Mouse (Mus musculus) megakaryocyte progenitor cell, adult 5-6 weeks (primary cell): ENCODE measurements at regions not wholly inside any gene's neighbourhood (a gene's known extent, or its start where the extent isn't known, plus 50 kb on each side); places are given as distances from the start of the nearest gene placed in this dataset.
A peak's percentile ranks its signal among the peaks of the same experiment; 100 is the strongest.

Experiments used
- ATAC-seq: replicated peaks from 2 replicates; pipeline ENCODE4 v1.8.0; 2016; ENCODE audit warnings: mild to moderate bottlenecking, moderate TSS enrichment, inconsistent platforms; ENCODE audit not compliant: poor library complexity

DNA sequence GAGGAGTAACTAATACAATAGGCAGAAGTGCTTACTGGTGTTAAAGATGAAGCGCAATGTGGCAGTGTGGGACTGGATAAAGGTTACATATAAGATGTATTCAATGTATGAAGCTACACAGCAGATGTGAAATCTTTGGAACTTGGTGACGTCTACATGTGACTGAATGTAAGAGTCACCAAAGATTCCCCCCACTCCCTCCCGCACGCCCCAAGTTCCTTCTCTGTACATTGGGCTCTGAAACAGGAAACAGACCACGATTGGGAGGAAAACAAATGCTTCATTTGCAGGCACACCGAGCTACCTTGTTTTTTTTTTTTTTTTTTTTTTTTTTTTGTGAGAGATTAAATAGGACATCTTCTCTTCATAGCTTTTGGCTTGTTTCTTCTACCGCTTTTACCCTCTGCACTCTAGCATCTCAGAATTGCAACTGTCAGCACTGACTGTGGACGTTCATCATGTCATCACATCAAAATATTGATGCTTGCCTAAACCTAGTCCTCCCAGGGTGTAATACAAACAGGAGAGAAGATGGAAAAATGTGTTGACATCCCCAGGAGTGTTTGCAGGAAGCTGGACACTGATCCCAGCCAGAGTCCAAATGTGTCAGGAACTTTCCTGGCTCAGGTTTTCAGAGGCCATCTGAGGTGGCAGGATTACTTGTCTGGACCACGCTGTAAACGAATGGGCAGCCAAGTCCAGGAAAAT, 208.0 kb upstream of the Ccdc122 start:
- ATAC-seq: peak; percentile 50; the same call in 1 of the 2 replicates

DNA sequence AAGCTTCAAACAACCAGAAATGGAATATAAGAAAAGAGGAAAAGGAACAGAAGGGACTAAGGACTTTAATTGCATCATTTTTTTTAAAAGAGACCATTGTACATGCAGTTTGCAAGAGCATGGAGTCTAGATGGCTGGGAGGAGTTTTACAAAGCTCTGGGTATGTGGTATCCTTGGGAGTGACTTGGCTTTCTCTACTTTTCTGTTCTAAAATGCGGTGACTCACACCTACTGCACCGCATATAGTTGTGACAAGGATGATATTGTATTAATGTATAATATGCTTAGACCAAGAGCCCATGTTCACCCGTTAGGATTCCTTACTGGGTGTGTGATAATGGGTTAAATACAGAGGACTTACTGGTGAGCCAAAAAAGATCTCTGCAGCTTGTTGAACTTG, 212.5 kb upstream of the Ccdc122 start:
- no peak for ATAC-seq

DNA sequence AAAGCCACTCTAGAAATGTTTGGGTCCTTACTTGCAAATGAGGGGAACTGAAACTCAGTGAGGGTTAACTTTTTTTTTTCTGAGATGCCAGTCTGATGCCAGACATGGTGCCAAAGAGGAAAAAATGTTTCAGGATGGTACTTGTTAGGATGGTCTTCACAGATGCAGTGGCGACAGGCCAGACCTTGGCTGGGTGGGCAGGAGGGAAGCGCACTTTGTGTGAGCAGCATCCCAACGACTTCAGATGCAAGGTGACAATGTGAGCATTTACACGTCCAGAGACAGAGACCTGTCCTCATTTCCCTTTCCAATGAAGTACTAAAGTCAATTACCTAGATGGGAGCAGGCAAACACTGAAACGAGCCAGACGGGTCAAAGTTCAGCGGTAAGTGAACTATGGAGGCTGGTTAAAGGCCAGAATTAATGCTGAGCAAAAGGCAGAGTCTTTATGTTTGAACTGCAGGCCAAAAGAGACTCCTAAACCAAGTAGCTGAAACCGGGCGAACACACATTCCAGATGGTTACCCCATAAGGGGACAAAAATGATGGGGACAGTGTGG, 213.7 kb upstream of the Ccdc122 start:
- no peak for ATAC-seq

DNA sequence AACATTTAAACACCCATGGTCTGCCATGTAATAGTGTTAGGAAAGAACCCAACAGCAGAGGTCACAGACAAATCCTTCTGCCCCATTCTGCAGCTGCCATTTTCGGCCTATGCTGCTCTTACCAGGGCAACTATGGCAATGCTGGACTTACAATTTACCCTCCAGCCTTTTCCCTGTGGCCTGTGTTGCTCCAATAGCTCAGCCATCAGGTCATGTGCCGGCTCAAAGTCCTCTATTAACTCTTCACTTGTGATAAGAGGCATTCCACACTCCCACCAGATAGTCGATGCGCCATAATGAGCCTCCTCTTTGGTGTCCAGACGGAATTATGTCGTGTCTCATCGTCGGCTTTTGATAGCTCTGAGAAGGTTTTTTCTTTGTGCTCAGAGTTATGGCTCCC, 214.7 kb upstream of the Ccdc122 start:
- ATAC-seq: no peak

DNA sequence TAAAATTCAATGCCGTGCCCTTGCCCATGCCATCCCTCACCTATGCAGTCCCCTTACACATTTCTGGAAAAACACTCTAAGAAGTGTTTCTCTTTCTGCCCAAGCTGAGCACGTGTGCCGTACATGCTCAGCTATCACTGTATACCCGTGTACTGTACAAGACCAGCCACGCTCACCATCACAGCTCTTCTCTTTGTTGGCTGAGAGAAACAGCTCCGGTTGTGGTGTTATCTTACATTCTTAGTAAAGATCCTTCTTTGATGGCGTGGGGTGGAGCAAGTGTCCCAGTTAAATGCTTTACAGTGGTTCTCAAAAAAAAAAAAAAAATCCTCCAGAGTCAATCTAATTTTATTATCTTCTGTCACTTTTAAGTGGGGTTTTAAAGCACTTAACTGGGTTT, 215.1 kb upstream of the Ccdc122 start:
- no peak for ATAC-seq

DNA sequence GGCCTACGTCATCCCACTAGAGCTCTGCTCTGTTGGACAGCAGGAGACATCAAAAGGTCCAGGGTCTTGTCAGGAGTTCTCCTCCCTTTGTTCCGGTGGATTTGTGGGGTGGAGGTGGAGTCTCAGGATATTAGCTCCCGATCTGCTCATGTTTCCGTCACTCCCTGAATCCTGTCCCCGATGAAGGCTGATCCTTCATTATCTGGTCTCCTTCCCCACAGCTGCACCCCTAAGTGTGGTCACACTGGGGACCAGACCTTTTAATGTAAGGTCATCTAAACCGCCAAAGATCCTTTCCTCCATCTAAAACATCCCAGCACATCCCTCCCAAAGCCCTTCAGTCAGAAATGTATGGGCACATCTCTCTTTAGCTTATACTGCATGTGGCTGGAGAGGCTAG, 215.6 kb upstream of the Ccdc122 start:
- ATAC-seq: no peak

DNA sequence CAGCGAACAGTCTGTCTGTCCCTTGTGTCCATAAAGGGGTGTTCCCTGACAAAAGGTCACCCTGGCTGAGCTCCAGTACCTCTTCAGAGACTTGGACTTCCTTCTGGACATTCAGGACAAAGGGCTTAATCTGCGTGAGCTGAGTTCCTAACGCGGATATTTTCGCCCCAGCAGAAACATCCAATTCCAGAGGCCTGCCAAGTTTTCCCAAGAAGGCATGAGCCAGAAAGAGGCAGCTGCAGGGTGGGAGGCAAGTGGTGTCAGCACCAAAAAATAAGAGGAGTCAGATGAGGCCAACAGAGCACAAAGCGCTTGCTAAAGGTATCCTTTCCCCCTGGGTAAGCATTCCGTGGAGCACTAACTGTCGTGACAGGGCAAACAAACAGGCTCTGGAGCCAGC, 216.9 kb upstream of the Ccdc122 start:
- no peak for ATAC-seq

DNA sequence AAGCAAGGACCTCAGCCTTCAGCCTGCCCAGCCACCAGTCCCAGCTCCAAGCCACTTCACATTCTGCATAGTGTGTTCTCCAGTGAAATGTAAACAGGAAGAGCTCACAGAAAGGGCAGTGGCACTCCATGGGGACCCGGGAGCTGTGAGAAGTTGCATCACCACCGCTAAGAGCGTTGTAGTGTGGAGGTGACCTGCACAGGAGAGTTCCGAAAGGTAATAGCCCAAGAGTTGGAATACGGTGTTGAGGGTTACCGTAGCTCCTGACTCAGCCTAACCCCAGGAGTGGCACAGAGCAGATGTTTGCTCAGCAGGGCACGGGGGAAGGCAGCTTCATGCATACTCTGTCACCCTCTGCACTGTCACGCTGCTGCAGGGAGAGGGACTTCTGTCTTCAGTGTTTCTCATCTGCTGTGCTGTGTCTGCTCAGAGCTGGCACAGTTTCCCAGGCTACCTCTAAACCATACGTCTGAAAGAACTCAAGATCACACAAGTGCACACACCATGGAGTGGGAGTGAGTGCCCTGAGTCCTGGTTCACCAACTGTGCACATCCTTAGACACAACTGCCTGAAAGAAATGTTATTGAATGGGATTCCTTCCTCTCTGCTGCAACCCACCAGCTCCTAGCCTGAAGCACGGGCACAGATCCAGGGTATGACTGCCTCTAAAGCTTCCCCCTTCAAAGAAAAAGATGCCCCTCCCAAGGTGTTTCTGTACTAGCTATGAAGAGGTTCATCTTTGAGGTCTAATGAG, 218.1 kb upstream of the Ccdc122 start:
- ATAC-seq: peak; percentile 63; the same call in 1 of the 2 replicates

DNA sequence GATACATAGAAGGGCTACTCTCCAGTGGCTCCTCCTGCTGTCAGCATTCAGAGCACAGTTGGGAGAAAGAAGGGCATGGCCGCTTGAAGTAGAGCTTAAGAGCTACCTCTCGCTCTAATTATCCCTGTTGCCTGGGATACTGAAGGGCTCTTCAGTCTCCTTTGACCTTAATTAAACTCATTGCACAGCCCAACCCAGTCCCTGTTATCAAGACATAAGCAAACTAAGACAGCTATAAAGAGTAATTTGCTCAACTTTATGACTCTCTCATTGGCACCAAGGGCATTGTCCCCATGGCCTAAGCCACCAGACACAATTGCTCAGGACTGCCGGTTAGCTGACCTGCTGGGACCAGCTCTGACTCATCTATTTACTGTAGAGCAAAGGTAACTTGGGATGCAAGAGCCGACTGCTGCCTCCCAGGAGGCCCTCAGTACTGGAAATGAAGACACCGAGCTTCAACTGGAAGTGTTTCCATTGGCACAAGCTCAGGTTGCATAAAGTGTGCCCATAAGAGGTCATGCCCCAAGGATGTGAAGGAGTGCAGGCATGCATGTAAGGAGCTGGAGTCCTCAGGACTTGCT, 219.3 kb upstream of the Ccdc122 start:
- no peak for ATAC-seq

DNA sequence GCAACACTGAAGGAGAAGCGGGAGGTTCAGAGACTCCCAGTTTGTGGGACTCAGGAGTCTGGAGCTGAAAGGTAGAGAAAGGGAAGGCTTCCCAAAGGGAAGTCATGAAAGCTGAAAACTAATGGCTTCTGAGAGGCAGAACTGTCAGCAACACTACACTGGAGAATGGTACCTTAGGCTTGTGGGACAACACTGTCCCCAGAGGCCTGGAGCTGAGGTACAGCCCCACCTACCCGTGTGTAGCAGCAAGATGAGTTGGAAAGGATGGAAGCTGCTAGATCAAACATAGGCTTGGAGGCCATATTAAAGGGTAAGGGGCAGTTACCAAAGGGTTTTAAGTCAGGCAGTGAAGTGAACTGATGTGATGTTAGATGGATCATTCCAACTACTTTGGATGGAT, 219.9 kb upstream of the Ccdc122 start:
- ATAC-seq: no peak

DNA sequence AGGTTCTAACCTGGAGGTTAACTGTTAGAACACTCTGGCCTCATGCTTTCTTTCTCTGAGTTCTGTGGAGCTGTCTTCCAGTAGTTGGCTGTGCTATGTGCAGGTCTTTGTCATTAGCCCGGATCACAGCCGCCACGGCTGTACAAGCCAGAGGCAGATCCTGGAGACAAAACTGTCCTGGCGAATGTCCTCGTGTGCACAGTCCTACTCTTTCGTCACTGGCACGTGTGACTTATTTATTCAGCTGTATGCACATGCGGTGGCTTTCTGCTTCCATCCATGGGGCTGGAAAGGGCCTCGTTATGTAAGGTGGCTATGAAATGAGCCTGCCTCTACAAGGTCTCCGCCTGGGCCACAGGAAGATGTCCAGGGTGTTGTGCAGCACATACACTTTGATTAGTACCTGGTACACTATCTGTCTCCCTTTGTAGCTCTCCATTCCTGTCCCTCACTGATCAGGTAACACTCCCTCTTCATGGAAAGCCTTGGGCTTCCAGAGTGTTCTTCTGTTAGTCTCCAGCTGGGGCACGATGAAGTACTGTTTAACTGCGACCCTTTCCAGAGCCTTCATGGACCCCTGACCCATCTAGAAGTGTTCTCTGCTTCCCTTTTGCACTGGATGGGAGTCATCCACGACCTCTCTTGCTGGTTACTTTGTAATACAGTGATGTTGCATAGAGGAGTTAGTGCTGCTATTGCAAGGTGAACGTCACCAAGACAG, 224.3 kb upstream of the Ccdc122 start:
- ATAC-seq: no peak

DNA sequence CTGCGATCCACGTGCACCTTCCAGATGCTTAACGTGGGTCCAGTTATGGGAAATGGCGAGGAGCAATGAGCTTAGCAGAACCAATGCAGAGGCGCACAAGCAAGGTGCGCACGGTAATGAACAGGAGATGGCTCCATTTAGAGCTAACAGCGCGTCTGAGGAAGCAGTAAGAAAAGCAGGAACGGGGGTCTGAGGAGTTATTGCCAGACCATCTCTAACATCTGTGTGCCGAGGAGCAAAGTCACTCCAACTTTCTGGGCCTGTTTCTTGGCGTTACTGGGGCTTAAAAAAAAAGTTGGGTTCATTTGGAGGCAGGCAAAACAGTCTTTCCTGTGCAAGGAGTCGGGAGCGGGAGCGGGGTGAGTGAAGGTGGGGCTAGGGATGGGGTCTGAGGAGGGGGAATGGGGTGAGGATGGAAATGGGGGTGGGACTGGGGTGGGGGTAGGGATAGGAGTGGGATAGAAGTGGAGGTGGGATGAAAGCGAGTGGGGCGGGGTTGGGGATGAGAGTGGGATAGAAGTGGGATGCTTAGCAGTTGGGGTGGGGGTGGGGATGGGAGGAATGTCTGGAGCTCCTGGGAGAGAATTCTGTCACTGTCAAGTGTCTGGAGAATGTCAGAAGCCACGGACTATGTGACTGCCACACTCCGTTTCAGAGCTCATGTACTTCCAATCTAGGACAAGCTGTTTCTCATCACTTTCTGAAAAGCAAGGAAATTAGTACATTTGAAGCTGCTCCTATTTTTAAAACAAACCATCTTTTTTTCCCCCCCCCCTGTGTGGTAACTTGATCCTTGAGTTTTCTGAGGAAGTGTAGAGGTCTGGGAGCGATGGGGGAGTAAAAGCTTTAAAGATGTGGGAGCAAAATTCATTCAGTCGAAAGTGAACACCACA, 225.6 kb upstream of the Ccdc122 start:
- ATAC-seq: no peak

DNA sequence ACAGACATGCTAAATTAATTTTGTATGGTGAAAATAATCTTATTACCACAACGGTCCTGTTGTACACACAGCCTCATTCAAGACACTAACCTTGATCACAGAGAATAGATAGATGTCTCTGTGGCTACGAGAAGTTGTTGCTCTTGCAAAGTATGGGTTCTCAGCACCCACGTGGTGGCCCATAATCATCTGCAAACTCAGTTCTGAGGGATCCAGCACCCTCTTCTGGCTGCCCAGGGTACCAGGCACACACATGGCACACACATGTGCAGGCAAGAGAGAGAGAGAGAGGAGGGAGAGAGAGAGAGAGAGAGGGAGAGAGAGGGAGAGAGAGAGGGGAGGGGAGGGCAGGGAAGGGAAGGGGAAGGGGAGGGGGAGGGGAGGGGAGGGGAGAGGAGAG, 226.5 kb upstream of the Ccdc122 start:
- no peak for ATAC-seq

DNA sequence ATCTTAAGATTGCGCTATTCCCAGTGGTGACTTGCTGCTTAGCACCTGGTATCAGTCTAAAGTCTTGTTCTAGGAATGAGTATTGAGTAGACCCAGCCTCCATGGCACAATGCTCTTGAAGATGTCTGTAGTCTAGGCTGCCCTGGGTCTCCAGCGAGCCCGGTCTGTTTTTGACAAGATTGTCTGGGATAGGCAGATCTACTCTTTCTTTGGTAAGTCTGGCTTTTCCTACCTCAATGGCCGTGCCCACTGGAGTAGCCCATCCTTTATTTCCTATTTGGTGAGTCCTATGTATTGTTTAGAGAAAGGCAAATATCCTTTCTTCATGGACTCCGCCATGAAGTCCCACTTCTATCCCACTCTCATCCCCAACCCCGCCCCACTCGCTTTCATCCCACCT, 227.2 kb upstream of the Ccdc122 start:
- ATAC-seq: no peak

DNA sequence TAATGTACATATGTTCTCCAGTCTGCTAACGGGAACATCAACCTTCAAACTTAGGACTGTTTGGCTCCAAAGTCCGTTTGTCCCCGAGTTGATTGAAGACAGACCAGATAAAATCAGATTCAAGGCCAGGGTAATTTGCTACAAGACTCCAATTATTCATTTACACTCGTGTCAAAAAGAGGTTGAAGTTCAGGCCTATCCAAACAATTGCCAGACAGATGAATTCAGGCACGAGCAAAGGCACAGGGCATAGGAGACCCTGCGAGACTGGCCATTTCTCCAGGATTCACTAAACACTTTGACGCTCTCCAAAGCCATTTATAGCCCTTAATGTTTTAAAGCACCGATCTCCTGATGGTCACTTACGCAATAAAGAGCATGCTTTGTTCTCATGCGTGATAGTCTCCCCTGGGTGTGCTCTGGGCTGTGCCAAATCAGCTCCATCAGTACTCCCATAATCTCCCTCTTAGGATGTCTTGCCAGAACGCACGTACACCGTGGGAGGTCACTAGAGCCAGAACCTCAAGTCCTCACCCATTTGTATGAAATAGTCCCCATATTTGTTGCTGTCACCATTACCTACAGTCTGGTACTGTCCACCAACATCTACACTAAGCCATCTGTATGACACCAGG, 231.3 kb upstream of the Ccdc122 start:
- ATAC-seq: no peak

DNA sequence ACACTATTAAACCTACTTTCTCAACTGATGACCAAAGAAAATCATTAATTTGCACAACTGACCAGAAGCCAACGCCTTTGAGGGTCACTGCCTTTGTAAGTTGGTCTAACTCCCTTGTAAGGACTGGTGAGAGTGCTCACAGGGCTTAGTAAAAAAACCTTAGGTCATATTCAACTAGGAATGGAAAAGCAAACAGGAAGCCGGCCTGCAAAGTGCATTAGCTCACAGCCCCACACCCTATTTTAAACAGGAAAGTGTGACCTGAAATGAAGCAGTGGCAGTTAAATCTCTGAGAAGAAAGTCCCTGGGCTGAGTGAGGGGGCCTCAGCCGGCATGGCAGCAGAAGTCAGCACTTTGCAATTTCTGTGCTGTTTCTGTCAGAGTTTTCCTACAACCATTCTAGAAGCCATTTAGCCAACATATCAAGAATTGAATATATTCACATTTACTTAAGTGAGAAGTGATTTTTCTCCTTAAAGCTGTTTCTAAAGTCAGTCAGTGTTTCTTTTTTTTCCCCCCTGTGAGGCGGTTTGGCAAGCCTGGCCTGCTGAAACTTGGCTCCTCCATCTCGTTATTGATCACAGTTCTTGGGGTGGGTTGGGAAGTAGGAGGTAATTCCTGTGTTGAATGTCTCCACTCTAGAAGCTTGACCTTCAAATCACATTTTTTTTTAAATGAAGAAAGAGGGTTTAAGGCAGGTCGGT, 232.0 kb upstream of the Ccdc122 start:
- ATAC-seq: no peak

DNA sequence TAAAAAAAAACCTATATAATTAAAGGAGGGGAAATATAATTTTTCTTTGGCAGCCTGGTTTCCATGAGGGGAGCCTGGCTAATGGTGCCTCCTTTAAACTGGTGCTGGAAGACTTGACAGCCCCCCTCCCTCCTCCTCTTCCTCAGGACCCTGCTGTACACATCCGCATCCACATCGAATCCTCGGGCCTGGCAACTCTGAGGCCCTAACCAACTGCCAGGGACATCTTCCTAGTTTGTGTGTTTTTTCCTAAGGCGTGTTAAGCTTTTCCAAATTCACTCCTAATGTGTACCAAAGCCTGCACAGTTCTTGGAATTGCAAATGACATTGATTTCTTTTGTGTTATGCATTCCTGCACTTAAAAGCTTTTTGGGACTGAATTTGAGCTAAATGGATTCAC, 236.4 kb upstream of the Ccdc122 start:
- ATAC-seq: no peak

DNA sequence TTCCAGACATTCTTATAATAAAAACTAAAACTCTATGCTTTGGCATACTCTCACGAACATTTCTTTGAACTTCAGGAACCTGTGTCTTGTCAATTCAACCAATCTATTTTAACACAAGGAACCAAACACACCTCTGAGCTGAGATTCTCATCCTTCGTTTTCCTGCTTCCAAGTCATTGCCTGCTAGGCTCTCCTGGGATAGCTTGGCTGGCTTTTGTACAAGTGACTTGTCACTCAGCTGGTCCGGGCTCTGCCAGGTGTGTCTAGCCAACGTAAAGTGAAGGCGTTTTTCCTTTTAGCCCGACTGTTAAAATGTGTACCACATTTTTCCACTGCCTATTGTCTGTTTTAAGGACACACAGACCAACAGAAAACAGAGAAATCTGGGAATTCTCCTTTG, 236.8 kb upstream of the Ccdc122 start:
- no peak for ATAC-seq

DNA sequence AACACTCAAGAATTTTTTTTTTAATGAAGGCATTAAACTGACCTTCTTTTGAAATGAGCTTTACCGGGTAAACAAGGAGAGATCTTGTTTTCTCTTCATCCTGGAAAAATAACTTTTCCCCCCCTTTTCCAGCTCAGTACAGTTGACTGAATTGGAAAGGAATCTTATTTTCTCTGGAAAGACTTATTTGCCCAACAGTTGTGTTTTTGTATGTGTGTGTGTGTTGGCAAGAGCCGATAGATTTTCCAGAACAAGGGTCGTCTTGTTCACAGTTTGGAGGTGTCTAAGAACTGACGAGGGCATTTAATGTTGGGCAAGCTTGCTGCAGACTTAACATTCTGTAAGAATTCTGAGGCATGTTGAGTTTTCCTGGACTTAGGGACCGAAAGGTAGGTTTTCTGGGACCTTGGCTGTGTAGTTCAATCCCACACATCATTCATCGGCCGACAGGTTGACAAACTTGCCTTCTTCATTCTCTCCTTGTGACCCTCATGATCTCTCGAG, 237.6 kb upstream of the Ccdc122 start:
- no peak for ATAC-seq
